Comparison of ENCODE assay signal across 18 mouse cellular contexts in genomic region chr5:33899245-33899644, GRCm38 (mm10). TPM values are rescaled to one million over a fixed set of nuclear protein-coding genes. Genes with fewer than 3 reads are reported as not detected.
DNase-seq lines count a peak whose midpoint lies in the region; ATAC-seq lines count a peak whose summit lies in the region.
"Had no signal": no experiment of that assay in that cellular context is flagged by ENCODE, and none has a peak within 500 bp of the region (broad histone marks: within the 10 kb centered on the region; RNA-seq: fewer than 3 reads in every experiment).

No protein-coding gene starts in this region.

- no peak overlapping the region for H3K4me2 ChIP-seq in embryonic facial prominence, embryonic 12.5 days (replicated peaks)
- H3K4me2 ChIP-seq in kidney, embryonic 14.5 days (replicated peaks; ENCODE audit: low read depth, low read length) = no peak overlapping the region
- H3K4me2 ChIP-seq in midbrain, embryonic 11.5 days = no peak overlapping the region
- no peak overlapping the region for H3K4me2 ChIP-seq in midbrain, embryonic 15.5 days
- H3K4me2 ChIP-seq: forebrain, embryonic 13.5 days; heart, embryonic 13.5 days; hindbrain, embryonic 13.5 days had no signal

- H3K4me3 ChIP-seq in embryonic facial prominence, embryonic 12.5 days = no peak overlapping the region
- no peak overlapping the region for H3K4me3 ChIP-seq in embryonic facial prominence, embryonic 10.5 days
- H3K4me3 ChIP-seq in kidney, embryonic 14.5 days (ENCODE audit: low read length) = no peak overlapping the region
- H3K4me3 ChIP-seq in midbrain, embryonic 11.5 days (ENCODE audit: low read depth, low read length) = no peak overlapping the region
- H3K4me3 ChIP-seq in midbrain, embryonic 15.5 days = no peak overlapping the region
- H3K4me3 ChIP-seq: forebrain, embryonic 13.5 days; gastrocnemius, adult 2 months; heart, embryonic 13.5 days; hindbrain, embryonic 13.5 days had no signal

- no peaks in the 10 kb centered on the region for H3K4me1 ChIP-seq in embryonic facial prominence, embryonic 12.5 days
- H3K4me1 ChIP-seq in embryonic facial prominence, embryonic 10.5 days = no peaks in the 10 kb centered on the region
- no peaks in the 10 kb centered on the region for H3K4me1 ChIP-seq in kidney, embryonic 14.5 days (ENCODE audit: control insufficient read depth, insufficient read depth, low read length)
- H3K4me1 ChIP-seq in midbrain, embryonic 11.5 days (ENCODE audit: control insufficient read depth, insufficient read depth, low read length) = no peaks in the 10 kb centered on the region
- H3K4me1 ChIP-seq in midbrain, embryonic 15.5 days = no peaks in the 10 kb centered on the region
- H3K4me1 ChIP-seq: forebrain, embryonic 13.5 days; heart, embryonic 13.5 days; hindbrain, embryonic 13.5 days had no signal

- H3K27me3 ChIP-seq in embryonic facial prominence, embryonic 12.5 days = no peaks in the 10 kb centered on the region
- H3K27me3 ChIP-seq in embryonic facial prominence, embryonic 10.5 days (replicated peaks; ENCODE audit: low read depth, poor library complexity, severe bottlenecking) = no peaks in the 10 kb centered on the region
- no peaks in the 10 kb centered on the region for H3K27me3 ChIP-seq in kidney, embryonic 14.5 days (ENCODE audit: control insufficient read depth, insufficient read depth, low read length)
- no peaks in the 10 kb centered on the region for H3K27me3 ChIP-seq in midbrain, embryonic 11.5 days (ENCODE audit: control insufficient read depth, insufficient read depth, low read length)
- no peaks in the 10 kb centered on the region for H3K27me3 ChIP-seq in midbrain, embryonic 15.5 days (replicated peaks)
- H3K27me3 ChIP-seq: forebrain, embryonic 13.5 days; heart, embryonic 13.5 days; hindbrain, embryonic 13.5 days had no signal

- peaks cover 85% of the 10 kb centered on the region for H3K36me3 ChIP-seq in embryonic facial prominence, embryonic 12.5 days
- peaks cover 95% of the 10 kb centered on the region for H3K36me3 ChIP-seq in embryonic facial prominence, embryonic 10.5 days (replicated peaks)
- peaks cover 87% of the 10 kb centered on the region for H3K36me3 ChIP-seq in kidney, embryonic 14.5 days (ENCODE audit: control insufficient read depth, insufficient read depth, low read length)
- H3K36me3 ChIP-seq in midbrain, embryonic 11.5 days (ENCODE audit: control insufficient read depth, insufficient read depth, low read length) = peaks cover 48% of the 10 kb centered on the region
- peaks cover 66% of the 10 kb centered on the region for H3K36me3 ChIP-seq in midbrain, embryonic 15.5 days (replicated peaks)

- H3K27ac ChIP-seq in embryonic facial prominence, embryonic 12.5 days = no peak overlapping the region
- H3K27ac ChIP-seq in embryonic facial prominence, embryonic 10.5 days (replicated peaks) = no peak overlapping the region
- no peak overlapping the region for H3K27ac ChIP-seq in kidney, embryonic 14.5 days (ENCODE audit: low read depth, low read length)
- H3K27ac ChIP-seq in midbrain, embryonic 11.5 days (ENCODE audit: low read depth, low read length) = no peak overlapping the region
- H3K27ac ChIP-seq in midbrain, embryonic 15.5 days = no peak overlapping the region
- H3K27ac ChIP-seq: forebrain, embryonic 13.5 days; gastrocnemius, adult 2 months; heart, embryonic 13.5 days; hindbrain, embryonic 13.5 days had no signal

- H3K9me3 ChIP-seq in embryonic facial prominence, embryonic 12.5 days = no peaks in the 10 kb centered on the region
- no peaks in the 10 kb centered on the region for H3K9me3 ChIP-seq in embryonic facial prominence, embryonic 10.5 days
- H3K9me3 ChIP-seq in kidney, embryonic 14.5 days (ENCODE audit: control insufficient read depth, low read length) = no peaks in the 10 kb centered on the region
- no peaks in the 10 kb centered on the region for H3K9me3 ChIP-seq in midbrain, embryonic 11.5 days (ENCODE audit: control insufficient read depth, low read length)
- no peaks in the 10 kb centered on the region for H3K9me3 ChIP-seq in midbrain, embryonic 15.5 days
- H3K9me3 ChIP-seq: forebrain, embryonic 13.5 days; heart, embryonic 13.5 days; hindbrain, embryonic 13.5 days had no signal

- no peak for DNase-seq in embryonic facial prominence, embryonic 10.5 days (ENCODE audit: low spot score)
- DNase-seq in kidney, adult 9 months = no peak
- peak; percentile 83 for DNase-seq in midbrain, embryonic 11.5 days (ENCODE audit: low spot score, missing footprints)
- DNase-seq: adrenal gland, postnatal 10 days; B cell, adult 2 months; cerebellum, adult 11 months; cerebellum, adult 8-10 months; gastrocnemius, adult 2 months; gastrocnemius, postnatal 25 days; heart, postnatal 36 days had no signal

- ATAC-seq in embryonic facial prominence, embryonic 12.5 days (ENCODE audit: insufficient number of reproducible peaks, insufficient read depth, low FRiP score, low TSS enrichment) = 0 out of 2 replicates have a peak, but pooled peaks have one; percentile 41
- ATAC-seq in kidney, embryonic 14.5 days (ENCODE audit: low FRiP score, low TSS enrichment) = 0 out of 2 replicates have a peak, but pooled peaks have one; percentile 12
- ATAC-seq in midbrain, embryonic 11.5 days (ENCODE audit: low FRiP score) = no peak; the same call in 1 of the 2 replicates
- ATAC-seq in midbrain, embryonic 15.5 days (replicated peaks) = no peak
- 0 out of 2 replicates have a peak, but pooled peaks have one; percentile 9 for ATAC-seq in monocyte, adult 5-6 weeks (replicated peaks; ENCODE audit: insufficient number of reproducible peaks, low FRiP score, low TSS enrichment, poor library complexity, severe bottlenecking)
- ATAC-seq in CD4-positive, CD25-positive, alpha-beta regulatory T cell, adult 4 months = no peak
- ATAC-seq: forebrain, embryonic 13.5 days had no signal

- H3K9ac ChIP-seq in embryonic facial prominence, embryonic 12.5 days = no peak overlapping the region
- no peak overlapping the region for H3K9ac ChIP-seq in kidney, embryonic 14.5 days (ENCODE audit: low read depth, low read length)
- H3K9ac ChIP-seq in midbrain, embryonic 11.5 days (ENCODE audit: low read length) = no peak overlapping the region
- H3K9ac ChIP-seq in midbrain, embryonic 15.5 days = no peak overlapping the region
- H3K9ac ChIP-seq: forebrain, embryonic 13.5 days; heart, embryonic 13.5 days; hindbrain, embryonic 13.5 days had no signal

- WGBS in embryonic facial prominence, embryonic 12.5 days = 96% methylated on average over 3 of the region's 3 CpGs
- 88% methylated on average over 3 of the region's 3 CpGs for WGBS in embryonic facial prominence, embryonic 10.5 days
- WGBS in kidney, embryonic 14.5 days = 83% methylated on average over 3 of the region's 3 CpGs
- WGBS in midbrain, embryonic 11.5 days = 98% methylated on average over 3 of the region's 3 CpGs
- WGBS in midbrain, embryonic 15.5 days = 95% methylated on average over 3 of the region's 3 CpGs

RNA-seq across cellular contexts. Expression of gene Nelfa, which starts 37.0 kb away (rescaled TPM):
- polyA plus RNA-seq in embryonic facial prominence, embryonic 12.5 days (2016; fragmentation: Nextera tagmentation; extraction: Ambion mirVana) = 69.7 and 74.3 TPM in 2 replicates
- polyA plus RNA-seq in embryonic facial prominence, embryonic 10.5 days (2016; fragmentation: Nextera tagmentation; extraction: Ambion mirVana) = 87.5 and 89.2 TPM in 2 replicates
- 47.4 and 60.3 TPM in 2 replicates for polyA plus RNA-seq in kidney, embryonic 14.5 days (2014; fragmentation: Nextera tagmentation; extraction: Ambion mirVana)
- polyA plus RNA-seq in midbrain, embryonic 11.5 days (2014; fragmentation: Nextera tagmentation; extraction: Ambion mirVana) = 57.3 and 63.9 TPM in 2 replicates
- polyA plus RNA-seq in midbrain, embryonic 15.5 days (2015; fragmentation: Nextera tagmentation; extraction: Ambion mirVana) = 43.1 and 44.4 TPM in 2 replicates
- 16.4 to 26.9 TPM (median 19.6 TPM) in 3 replicates for total RNA-seq in monocyte, adult 5-6 weeks (2017)
- 10 to 100 TPM; 36.7 to 66.6 TPM for polyA plus RNA-seq in CD4-positive, CD25-positive, alpha-beta regulatory T cell, adult 4 months (2017; shearing (Covaris generic))

Comparison
In these comparisons a context has a peak if more than half of its experiments do, and no peak if none do; other contexts are left out.
1. ATAC-seq: peak in embryonic facial prominence, embryonic 12.5 days (single experiment), kidney, embryonic 14.5 days (single experiment) and monocyte, adult 5-6 weeks (single experiment); none in midbrain, embryonic 11.5 days (single experiment), midbrain, embryonic 15.5 days (single experiment) and CD4-positive, CD25-positive, alpha-beta regulatory T cell, adult 4 months (single experiment).